In the genomic region with DNA sequence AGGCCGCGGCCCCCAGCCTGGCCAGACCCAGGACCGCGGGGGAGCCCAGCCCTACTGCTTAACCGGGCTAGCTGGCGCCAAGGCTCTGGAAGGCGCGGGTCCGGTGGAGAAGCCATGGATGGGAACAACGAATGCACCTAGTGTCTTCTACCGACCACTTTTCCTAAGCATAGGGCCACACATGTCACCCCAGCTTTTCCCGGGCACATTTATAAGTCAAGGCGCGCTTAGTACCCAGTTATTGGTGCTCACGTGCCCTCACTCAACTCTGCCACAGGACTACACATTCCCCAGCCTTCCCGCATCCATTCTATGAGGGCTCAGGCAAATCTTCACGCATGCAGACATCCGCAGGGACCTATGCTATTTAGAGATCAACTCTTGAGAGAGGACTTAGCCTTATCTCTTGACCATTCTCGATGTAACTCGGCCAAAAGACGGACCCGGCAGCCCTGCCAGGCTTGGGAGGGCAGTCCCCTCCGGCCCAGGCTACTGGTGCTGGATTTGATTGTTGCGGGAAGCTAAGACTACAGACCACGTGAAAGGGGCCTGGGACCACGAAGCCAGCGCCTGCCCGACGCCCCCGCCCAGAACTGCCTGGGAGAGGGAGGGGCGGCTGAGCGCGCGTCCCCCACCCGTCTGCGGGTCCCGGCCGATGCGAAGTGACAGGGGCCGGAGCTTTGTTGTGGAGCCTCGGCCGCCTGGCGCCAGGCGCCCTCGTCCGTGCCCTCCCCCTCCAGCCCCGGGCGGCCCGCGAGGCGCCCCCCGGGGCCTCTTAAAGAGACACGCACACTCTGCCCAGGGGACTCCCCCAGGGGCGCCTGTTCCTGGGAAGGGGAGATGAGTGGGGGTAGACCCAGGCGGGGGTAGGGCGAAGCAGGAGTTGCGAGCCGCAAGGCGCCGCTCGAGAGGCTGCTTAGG, we compare ENCODE assay signal across 8 mouse cellular contexts. TPM values are rescaled to one million over a fixed set of nuclear protein-coding genes. Genes with fewer than 3 reads are reported as not detected.
A peak's percentile ranks its signal among the peaks of the same experiment; 100 is the strongest.
DNase-seq lines count a peak whose midpoint lies in the region; ATAC-seq lines count a peak whose summit lies in the region.

No protein-coding gene starts in this region.

- H3K36me3 ChIP-seq in liver, embryonic 11.5 days (ENCODE audit: control insufficient read depth, insufficient read depth, low read length), result no peaks in the 10 kb centered on the region
- H3K36me3 ChIP-seq in heart, embryonic 15.5 days, result no peaks in the 10 kb centered on the region
- H3K36me3 ChIP-seq in limb, embryonic 15.5 days, result no peaks in the 10 kb centered on the region
- H3K36me3 ChIP-seq in stomach, embryonic 14.5 days (ENCODE audit: control insufficient read depth, insufficient read depth, low read length), result no peaks in the 10 kb centered on the region

- peak overlapping the region; percentile 43 for H3K4me2 ChIP-seq in liver, embryonic 11.5 days
- H3K4me2 ChIP-seq in heart, embryonic 15.5 days, result peak overlapping the region; percentile 66
- H3K4me2 ChIP-seq in limb, embryonic 15.5 days, result peak overlapping the region; percentile 65
- peak overlapping the region; percentile 87 for H3K4me2 ChIP-seq in stomach, embryonic 14.5 days (replicated peaks; ENCODE audit: low read depth, low read length)

- H3K27ac ChIP-seq in liver, embryonic 11.5 days (ENCODE audit: low read depth, low read length), result no peak overlapping the region
- H3K27ac ChIP-seq in heart, embryonic 15.5 days, result peak overlapping the region; percentile 49; the same call in 1 of the 2 replicates
- H3K27ac ChIP-seq in limb, embryonic 15.5 days, result peak overlapping the region; percentile 17; the same call in 1 of the 2 replicates
- no peak overlapping the region for H3K27ac ChIP-seq in stomach, embryonic 14.5 days (ENCODE audit: low read length)

- ATAC-seq in liver, embryonic 11.5 days (replicated peaks; ENCODE audit: low FRiP score), result no peak
- ATAC-seq in heart, embryonic 15.5 days (replicated peaks; ENCODE audit: insufficient number of reproducible peaks, insufficient read depth, low FRiP score, low read depth), result no peak; the same call in 1 of the 2 replicates
- ATAC-seq in limb, embryonic 15.5 days (ENCODE audit: insufficient number of reproducible peaks, low FRiP score, low TSS enrichment, low read depth), result no peak
- ATAC-seq in stomach, embryonic 14.5 days (ENCODE audit: insufficient number of reproducible peaks, insufficient read depth, low FRiP score, low read depth), result no peak
- ATAC-seq in cerebellum, adult (ENCODE audit: insufficient number of reproducible peaks, low FRiP score, low TSS enrichment), result no peak

- peaks cover 53% of the 10 kb centered on the region for H3K4me1 ChIP-seq in liver, embryonic 11.5 days (replicated peaks; ENCODE audit: control insufficient read depth, insufficient read depth, low read length)
- peaks cover 51% of the 10 kb centered on the region for H3K4me1 ChIP-seq in heart, embryonic 15.5 days (replicated peaks)
- H3K4me1 ChIP-seq in limb, embryonic 15.5 days, result peaks cover 41% of the 10 kb centered on the region
- H3K4me1 ChIP-seq in stomach, embryonic 14.5 days (ENCODE audit: control insufficient read depth, insufficient read depth, low read length), result peaks cover 25% of the 10 kb centered on the region; the same call in 1 of the 2 replicates

- H3K4me3 ChIP-seq in liver, embryonic 11.5 days (ENCODE audit: low read depth, low read length), result peak overlapping the region; percentile 5
- H3K4me3 ChIP-seq in heart, embryonic 15.5 days, result peak overlapping the region; percentile 63
- peak overlapping the region; percentile 37 for H3K4me3 ChIP-seq in limb, embryonic 15.5 days
- H3K4me3 ChIP-seq in stomach, embryonic 14.5 days (ENCODE audit: low read depth, low read length), result peak overlapping the region; percentile 59

- H3K9ac ChIP-seq in liver, embryonic 11.5 days (ENCODE audit: low read depth, low read length), result no peak overlapping the region
- peak overlapping the region; percentile 39 for H3K9ac ChIP-seq in heart, embryonic 15.5 days
- peak overlapping the region; percentile 39; the same call in 1 of the 2 replicates for H3K9ac ChIP-seq in limb, embryonic 15.5 days
- H3K9ac ChIP-seq in stomach, embryonic 14.5 days (replicated peaks; ENCODE audit: low read depth, low read length), result peak overlapping the region; percentile 22

- WGBS in liver, embryonic 11.5 days, result 2% methylated on average over 61 of the region's 61 CpGs
- WGBS in heart, embryonic 15.5 days, result 2% methylated on average over 60 of the region's 61 CpGs
- 2% methylated on average over 61 of the region's 61 CpGs for WGBS in limb, embryonic 15.5 days
- 2% methylated on average over 56 of the region's 61 CpGs for WGBS in stomach, embryonic 14.5 days

- DNase-seq in liver, embryonic 11.5 days (ENCODE audit: low spot score), result peak; percentile 57
- no peak for DNase-seq in liver
- no peak for DNase-seq in layer of hippocampus, postnatal 25 days (ENCODE audit: extremely low spot score in 1 of 2, low spot score in 1 of 2)
- no peak for DNase-seq in cerebellum, postnatal 4 days (ENCODE audit: low spot score in 2 of 2)

- peaks cover 100% of the 10 kb centered on the region for H3K27me3 ChIP-seq in liver, embryonic 11.5 days (replicated peaks; ENCODE audit: control insufficient read depth, insufficient read depth, low read length)
- H3K27me3 ChIP-seq in heart, embryonic 15.5 days, result peaks cover 91% of the 10 kb centered on the region
- peaks cover 88% of the 10 kb centered on the region for H3K27me3 ChIP-seq in limb, embryonic 15.5 days
- H3K27me3 ChIP-seq in stomach, embryonic 14.5 days (ENCODE audit: control insufficient read depth, insufficient read depth, low read length), result peaks cover 12% of the 10 kb centered on the region; the same call in 1 of the 2 replicates

- H3K9me3 ChIP-seq in liver, embryonic 11.5 days (ENCODE audit: control insufficient read depth, low read length), result no peaks in the 10 kb centered on the region
- H3K9me3 ChIP-seq in heart, embryonic 15.5 days (replicated peaks), result no peaks in the 10 kb centered on the region
- no peaks in the 10 kb centered on the region for H3K9me3 ChIP-seq in limb, embryonic 15.5 days
- H3K9me3 ChIP-seq in stomach, embryonic 14.5 days (ENCODE audit: control insufficient read depth, low read depth, low read length), result no peaks in the 10 kb centered on the region

RNA-seq across cellular contexts. Expression of a gene that starts 2.6 kb away (rescaled TPM):
- polyA plus RNA-seq in liver, embryonic 11.5 days (2014; fragmentation: Nextera tagmentation; extraction: Ambion mirVana), result 2.7 and 3.2 TPM in 2 replicates
- 2.6 and 5.3 TPM in 2 replicates for polyA plus RNA-seq in heart, embryonic 15.5 days (2015; fragmentation: Nextera tagmentation; extraction: Ambion mirVana)
- polyA plus RNA-seq in limb, embryonic 15.5 days (2015; fragmentation: Nextera tagmentation; extraction: Ambion mirVana), result 3.4 and 4.1 TPM in 2 replicates
- polyA plus RNA-seq in stomach, embryonic 14.5 days (2014; fragmentation: Nextera tagmentation; extraction: Ambion mirVana), result 5.8 and 6.8 TPM in 2 replicates
- total RNA-seq in layer of hippocampus, postnatal 25 days (2021), result 1 to 10 TPM; 1.7 to 3.0 TPM

RNA-seq across cellular contexts. Expression of a gene that starts 20.4 kb away (rescaled TPM):
- polyA plus RNA-seq in liver, embryonic 11.5 days (2014; fragmentation: Nextera tagmentation; extraction: Ambion mirVana), result not detected in 2 replicates
- not detected in 2 replicates for polyA plus RNA-seq in heart, embryonic 15.5 days (2015; fragmentation: Nextera tagmentation; extraction: Ambion mirVana)
- polyA plus RNA-seq in limb, embryonic 15.5 days (2015; fragmentation: Nextera tagmentation; extraction: Ambion mirVana), result not detected in 2 replicates
- not detected in 2 replicates for polyA plus RNA-seq in stomach, embryonic 14.5 days (2014; fragmentation: Nextera tagmentation; extraction: Ambion mirVana)
- total RNA-seq in layer of hippocampus, postnatal 25 days (2021), result not detected

RNA-seq across cellular contexts. Expression of a gene that starts 56.4 kb away (rescaled TPM):
- polyA plus RNA-seq in liver, embryonic 11.5 days (2014; fragmentation: Nextera tagmentation; extraction: Ambion mirVana), result 0.79 and 0.86 TPM in 2 replicates
- polyA plus RNA-seq in heart, embryonic 15.5 days (2015; fragmentation: Nextera tagmentation; extraction: Ambion mirVana), result 1.6 and 4.4 TPM in 2 replicates
- polyA plus RNA-seq in limb, embryonic 15.5 days (2015; fragmentation: Nextera tagmentation; extraction: Ambion mirVana), result 14.9 and 21.9 TPM in 2 replicates
- polyA plus RNA-seq in stomach, embryonic 14.5 days (2014; fragmentation: Nextera tagmentation; extraction: Ambion mirVana), result not detected in 2 replicates
- total RNA-seq in layer of hippocampus, postnatal 25 days (2021), result under 1 TPM; 0.32 to 0.35 TPM

Comparison
In these comparisons a context has a peak if more than half of its experiments do, and no peak if none do; other contexts are left out.
1. H3K27ac ChIP-seq: peak in heart, embryonic 15.5 days (single experiment) and limb, embryonic 15.5 days (single experiment); none in liver, embryonic 11.5 days (single experiment) and stomach, embryonic 14.5 days (single experiment).
2. H3K4me3 ChIP-seq: peak in every context shown above with its lines; median percentile 63 in heart, embryonic 15.5 days; 59 in stomach, embryonic 14.5 days; 37 in limb, embryonic 15.5 days; 5 in liver, embryonic 11.5 days.
3. Peak in every context shown above with its lines, with median percentiles within 50 percentile points of each other: H3K4me2 ChIP-seq.